Mouse (Mus musculus) cerebellum, adult (tissue): ENCODE results near the gene Gm11111.

Experiments used
- ATAC-seq: cut with Nextera tagmentation; 2 replicates; pipeline ENCODE4 v1.9.2; 2017; ENCODE audit warnings: mild to moderate bottlenecking, moderate library complexity, mixed read lengths; ENCODE audit not compliant: insufficient number of reproducible peaks, low FRiP score, low TSS enrichment

Gene Gm11111

DNA sequence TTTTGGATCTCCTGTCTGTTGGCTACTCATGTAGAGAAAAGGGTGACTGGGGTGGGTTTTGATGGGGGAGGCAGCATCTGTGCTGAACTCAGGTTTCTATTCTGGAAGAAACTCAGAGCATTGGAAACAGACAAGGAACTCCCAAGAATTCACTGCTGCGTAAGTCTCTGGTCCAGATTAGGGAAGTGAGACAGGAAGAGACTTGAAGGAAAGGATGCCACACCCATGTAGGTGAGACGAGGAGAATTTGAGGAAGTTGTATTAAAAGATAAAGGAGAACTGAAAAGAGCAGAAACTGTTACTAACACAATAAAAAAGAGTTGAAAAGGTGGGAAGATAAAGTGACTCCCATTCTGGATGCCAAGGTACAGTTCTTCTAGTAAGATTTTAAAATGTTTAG, 25.9 kb downstream of the Gm11111 start:
- no peak for ATAC-seq

DNA sequence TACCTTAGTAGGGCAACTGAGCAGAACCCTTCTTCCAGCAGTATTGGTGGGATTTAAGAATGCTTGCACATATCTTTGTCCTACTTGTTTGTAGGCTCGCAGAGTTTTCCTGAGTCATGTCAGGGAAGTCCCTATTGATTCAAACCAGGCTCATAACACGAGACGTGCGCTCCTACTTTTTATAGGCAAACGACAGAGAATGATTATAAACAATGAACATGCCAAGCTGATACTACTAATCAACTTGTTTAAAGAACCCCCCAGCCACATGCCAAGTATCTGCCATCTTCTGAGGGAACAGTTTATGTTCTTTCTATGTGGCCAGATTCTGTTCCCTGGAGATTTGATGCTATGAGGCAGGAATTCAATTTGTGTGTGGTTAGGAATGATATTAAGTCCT, 28.3 kb downstream of the Gm11111 start:
- ATAC-seq = no peak

DNA sequence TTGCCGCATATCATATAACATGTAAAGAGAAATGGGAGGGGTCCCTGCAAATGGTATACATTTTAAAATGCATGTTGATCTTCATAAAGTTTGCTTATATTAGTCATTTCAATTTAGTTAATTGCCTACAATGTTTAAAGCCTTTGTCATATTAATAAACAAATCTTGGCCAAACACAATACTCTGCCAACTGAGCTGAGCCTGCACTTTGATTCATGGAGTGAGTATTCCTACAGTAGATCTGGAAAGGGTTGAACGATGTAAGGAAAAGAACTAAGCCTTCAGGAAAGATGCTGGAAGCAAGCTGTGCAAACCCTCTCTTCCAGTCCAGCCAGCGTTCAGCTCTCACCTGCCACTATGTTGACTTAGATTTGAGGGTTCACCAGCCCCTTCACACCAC, 29.6 kb downstream of the Gm11111 start:
- no peak for ATAC-seq

DNA sequence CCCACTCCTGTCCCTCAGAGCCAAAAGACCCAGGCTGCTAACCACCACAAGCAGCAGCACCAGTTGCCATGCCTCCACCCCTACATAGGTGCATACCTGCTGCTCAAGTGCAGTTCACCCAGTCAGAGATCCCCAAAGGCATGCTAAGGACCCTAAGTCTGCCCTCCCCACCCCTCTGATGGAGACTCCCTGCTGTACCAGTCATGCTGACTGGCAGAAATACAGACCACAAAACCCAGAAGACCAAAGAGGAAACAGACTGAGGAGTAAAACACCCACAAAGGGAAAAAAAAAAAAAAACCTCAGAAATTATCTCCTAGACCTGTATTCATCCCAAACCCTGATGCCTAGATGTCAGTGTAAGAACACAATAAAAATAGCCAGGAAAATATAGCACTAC, 33.4 kb downstream of the Gm11111 start:
- no peak for ATAC-seq
